Mouse (Mus musculus) stomach, embryonic 14.5 days (tissue): ENCODE results near the gene E2f2. TPM values are rescaled to one million over a fixed set of nuclear protein-coding genes. Genes with fewer than 3 reads are reported as not detected.

ENCODE experiments used
- ATAC-seq: fragments of 200-750 bp; cut with Nextera tagmentation; 2 replicates; pipeline ENCODE4 v1.8.0; 2017; ENCODE audit warnings: low read depth, moderate TSS enrichment; ENCODE audit not compliant: insufficient number of reproducible peaks, insufficient read depth, low FRiP score
- H3K27ac ChIP-seq: fragments of 300-500 bp; sonication (generic); 2 replicates; pipeline ENCODE4 v1.5.1; 2014; ENCODE audit warnings: mild to moderate bottlenecking, low read length, moderate library complexity, mixed read lengths
- H3K27me3 ChIP-seq: fragments of 300-500 bp; sonication (generic); 2 replicates; pipeline ENCODE4 v1.6.1; 2014; ENCODE audit warnings: low read length, control low read depth, mixed read lengths; ENCODE audit not compliant: control insufficient read depth, insufficient read depth
- H3K36me3 ChIP-seq: fragments of 300-500 bp; sonication (generic); 2 replicates; pipeline ENCODE4 v1.6.1; 2014; ENCODE audit warnings: mild to moderate bottlenecking, control low read depth, low read length, moderate library complexity, mixed read lengths; ENCODE audit not compliant: control insufficient read depth, insufficient read depth
- H3K4me1 ChIP-seq: fragments of 300-500 bp; sonication (generic); 2 replicates; pipeline ENCODE4 v1.6.1; 2014; ENCODE audit warnings: low read length, control low read depth, mixed read lengths; ENCODE audit not compliant: control insufficient read depth, insufficient read depth
- H3K4me2 ChIP-seq: fragments of 300-500 bp; sonication (generic); replicated peaks from 2 replicates; pipeline ENCODE4 v1.6.1; 2014; ENCODE audit warnings: low read depth, low read length, control low read depth
- H3K4me3 ChIP-seq: fragments of 300-500 bp; sonication (generic); 2 replicates; pipeline ENCODE4 v1.5.1; 2014; ENCODE audit warnings: low read depth, low read length, control low read depth
- H3K9ac ChIP-seq: fragments of 300-500 bp; sonication (generic); replicated peaks from 2 replicates; pipeline ENCODE4 v1.6.1; 2014; ENCODE audit warnings: low read depth, mild to moderate bottlenecking, control low read depth, low read length, moderate library complexity, mixed read lengths
- H3K9me3 ChIP-seq: fragments of 300-500 bp; sonication (generic); 2 replicates; pipeline ENCODE4 v1.6.1; 2016; ENCODE audit warnings: low read depth, low read length, control low read depth; ENCODE audit not compliant: control insufficient read depth
- WGBS: fragments of 180-500 bp; shearing (Covaris S2); extraction: QIAGEN DNeasy Blood & Tissue Kit; methylation state at CpG from one replicate; pipeline ENCODE4 v1.1.7; 2014; 5-methylcytosine and 5-hydroxymethylcytosine counted together
- polyA plus RNA-seq: library from polyadenylated mRNA; unstranded; fragments of >200 nt; fragmentation: Nextera tagmentation; extraction: Ambion mirVana; gene quantifications from 2 replicates; pipeline ENCODE4 v1.2.1, GENCODE M21; 2014

Gene E2f2
- polyA plus RNA-seq, 1 experiment from 2014 or later: 3.5 TPM

DNA sequence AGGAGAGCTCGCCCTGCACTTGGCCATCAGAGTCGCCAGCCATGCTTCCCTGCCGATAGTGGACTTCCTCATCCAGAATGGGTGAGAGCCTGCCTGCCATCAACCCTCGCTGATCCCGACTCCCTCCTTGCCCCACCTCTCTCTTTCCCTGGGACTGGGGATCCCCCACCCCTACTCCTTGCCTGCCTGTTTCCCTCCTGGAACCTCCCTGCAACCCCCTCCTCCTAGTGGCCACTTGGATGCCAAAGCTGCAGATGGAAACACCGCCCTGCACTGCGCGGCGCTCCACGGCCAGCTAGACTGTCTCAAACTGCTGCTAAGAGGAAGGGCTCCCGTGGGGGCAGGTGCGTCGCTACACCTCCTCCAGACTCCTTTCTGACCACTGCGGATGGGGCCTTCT lies 67.9 kb downstream of the E2f2 start:
- Histone ChIP-seq H3K9me3 (no peaks in the 10 kb centered on the region), H3K4me1 (no peaks in the 10 kb centered on the region)
- ATAC-seq: no peak

DNA sequence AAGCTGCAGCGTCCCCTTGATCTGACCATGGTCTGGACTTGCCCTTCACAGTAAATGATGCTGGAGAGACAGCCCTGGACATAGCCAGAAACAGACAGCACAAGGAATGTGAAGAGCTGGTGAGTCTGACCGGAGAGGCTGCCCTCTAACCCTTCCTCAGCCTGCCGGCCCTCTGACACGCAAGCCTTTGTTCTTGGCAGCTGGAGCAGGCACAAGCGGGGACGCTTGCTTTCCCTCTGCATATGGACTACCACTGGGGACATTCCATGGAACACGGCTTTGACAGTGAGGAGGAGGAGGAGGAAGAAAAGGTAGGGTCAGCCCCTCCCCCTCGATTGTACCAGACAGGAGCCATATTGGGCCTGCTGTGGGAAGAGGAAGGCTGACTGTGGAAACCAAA lies 68.8 kb downstream of the E2f2 start:
- Histone ChIP-seq H3K9ac (no peak overlapping the region), H3K9me3 (no peaks in the 10 kb centered on the region), H3K36me3 (peaks cover 2% of the 10 kb centered on the region; the same call in 1 of the 2 replicates), H3K4me1 (no peaks in the 10 kb centered on the region), H3K4me2 (no peak overlapping the region), H3K27me3 (0 out of 2 replicates have a peak, but pooled peaks cover 3% of the 10 kb centered on the region), H3K4me3 (no peak overlapping the region), H3K27ac (no peak overlapping the region)
- ATAC-seq: no peak
- WGBS: 62% methylated on average over 8 of the region's 8 CpGs

More for the DNA sequence above, 67.9 kb downstream of the E2f2 start:
- no peak overlapping the region for H3K4me2 ChIP-seq
- no peak overlapping the region for H3K9ac ChIP-seq
- H3K27ac ChIP-seq: no peak overlapping the region
- H3K36me3 ChIP-seq: peaks cover 2% of the 10 kb centered on the region; the same call in 1 of the 2 replicates
- WGBS: 74% methylated on average over 14 of the region's 14 CpGs
- no peak overlapping the region for H3K4me3 ChIP-seq
- 0 out of 2 replicates have a peak, but pooled peaks cover 3% of the 10 kb centered on the region for H3K27me3 ChIP-seq

DNA sequence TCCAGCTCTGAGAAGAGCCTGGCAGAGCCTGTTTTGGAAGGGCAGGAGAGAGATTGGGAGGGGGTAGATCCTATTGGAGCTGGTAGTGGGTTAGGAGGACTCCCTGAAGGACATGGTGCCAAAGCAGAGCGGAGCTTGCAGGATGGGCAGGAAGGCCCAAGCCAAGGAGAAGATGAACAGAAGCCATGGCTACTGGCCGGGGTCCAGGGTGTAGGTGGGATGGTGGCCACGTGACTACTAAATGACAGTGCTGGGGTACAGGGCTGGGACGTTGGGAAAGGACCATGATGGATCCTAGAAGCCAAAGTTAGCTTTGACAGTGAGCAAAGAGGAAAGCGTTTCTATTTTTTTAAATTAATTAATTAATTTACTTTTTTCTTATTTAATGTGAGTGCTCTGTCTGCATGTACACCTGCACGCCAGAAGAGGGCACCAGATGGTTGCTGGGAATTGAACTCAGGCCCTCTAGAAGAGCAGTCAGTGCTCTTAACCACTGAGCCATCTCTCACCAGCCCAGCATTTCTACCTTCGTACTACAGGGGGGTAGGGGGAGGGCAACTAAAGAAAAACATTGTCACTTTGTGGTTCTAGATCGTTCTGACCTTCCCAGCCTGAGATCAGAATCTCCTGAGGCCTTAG lies 70.0 kb downstream of the E2f2 start:
- Histone ChIP-seq H3K9me3 (no peaks in the 10 kb centered on the region), H3K27me3 (0 out of 2 replicates have a peak, but pooled peaks cover 10% of the 10 kb centered on the region), H3K4me3 (no peak overlapping the region), H3K27ac (no peak overlapping the region), H3K9ac (no peak overlapping the region), H3K36me3 (peaks cover 2% of the 10 kb centered on the region; the same call in 1 of the 2 replicates), H3K4me1 (peaks cover 12% of the 10 kb centered on the region), H3K4me2 (no peak overlapping the region)
- WGBS: 47% methylated on average over 8 of the region's 8 CpGs
- ATAC-seq: no peak

DNA sequence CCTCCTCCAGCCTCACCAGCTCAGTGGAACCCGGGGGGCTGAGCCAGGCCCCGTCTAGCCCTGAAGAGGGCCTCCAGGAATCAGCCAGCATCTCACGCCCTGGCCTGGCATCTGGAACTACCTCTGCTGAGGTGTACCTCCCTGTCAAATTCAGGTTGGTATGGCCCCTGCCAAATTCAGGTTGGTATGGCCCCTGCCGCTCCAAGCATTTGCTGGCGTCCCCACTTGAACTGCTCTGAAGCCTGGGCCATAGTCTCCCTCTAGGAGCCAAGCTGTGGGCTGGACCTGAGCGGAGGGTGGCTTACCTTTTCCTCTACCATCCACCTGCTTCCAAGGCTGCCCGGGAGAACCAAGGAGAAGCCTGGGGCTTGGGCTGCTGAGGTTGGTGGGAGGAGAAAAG lies 70.5 kb downstream of the E2f2 start:
- no peak overlapping the region for H3K27ac ChIP-seq
- no peak overlapping the region for H3K4me3 ChIP-seq
- H3K36me3 ChIP-seq: peaks cover 2% of the 10 kb centered on the region; the same call in 1 of the 2 replicates
- 0 out of 2 replicates have a peak, but pooled peaks cover 11% of the 10 kb centered on the region for H3K27me3 ChIP-seq
- no peak overlapping the region for H3K9ac ChIP-seq
- peaks cover 17% of the 10 kb centered on the region for H3K4me1 ChIP-seq
- no peaks in the 10 kb centered on the region for H3K9me3 ChIP-seq
- 85% methylated on average over 7 of the region's 7 CpGs for WGBS
- H3K4me2 ChIP-seq: no peak overlapping the region
- no peak for ATAC-seq

DNA sequence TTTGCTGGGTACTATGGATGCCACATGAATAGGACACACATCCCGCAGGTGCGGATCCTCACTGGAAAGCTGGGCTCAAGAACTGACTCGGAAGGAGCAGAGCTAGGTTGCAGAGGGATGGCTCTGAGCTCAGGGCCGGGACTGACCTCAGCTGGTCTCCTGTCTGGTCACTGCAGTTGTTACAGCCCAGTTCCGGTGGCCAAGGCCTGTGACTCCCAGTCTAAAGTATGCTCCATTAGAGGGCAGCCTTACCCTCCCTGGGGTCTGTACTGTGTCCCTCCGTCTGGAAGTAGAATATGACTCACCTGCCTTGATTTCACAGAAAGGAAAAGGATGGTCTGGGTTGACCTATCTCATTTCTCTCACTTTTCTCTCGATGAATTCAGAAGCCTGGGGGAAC lies 72.0 kb downstream of the E2f2 start:
- Histone ChIP-seq H3K9ac (no peak overlapping the region), H3K36me3 (peaks cover 2% of the 10 kb centered on the region; the same call in 1 of the 2 replicates), H3K27ac (no peak overlapping the region), H3K27me3 (0 out of 2 replicates have a peak, but pooled peaks cover 11% of the 10 kb centered on the region), H3K4me2 (no peak overlapping the region), H3K4me3 (no peak overlapping the region), H3K9me3 (no peaks in the 10 kb centered on the region), H3K4me1 (peaks cover 32% of the 10 kb centered on the region)
- WGBS: 69% methylated on average over 7 of the region's 7 CpGs
- no peak for ATAC-seq

Other genes with a start within 250 kb of the E2f2 start
- 85.5 and 87.7 TPM in 2 replicates for gene Hmgcl, start 225.9 kb upstream of the E2f2 start, polyA plus RNA-seq
- gene Gale, start 208.7 kb upstream of the E2f2 start, polyA plus RNA-seq: 47.7 and 48.1 TPM in 2 replicates
- 101 and 104 TPM in 2 replicates for gene Lypla2, start 199.8 kb upstream of the E2f2 start, polyA plus RNA-seq
- gene Pithd1, start 185.1 kb upstream of the E2f2 start, polyA plus RNA-seq: 45.9 and 46.6 TPM in 2 replicates
- 39.8 and 43.9 TPM in 2 replicates for gene Eloa, start 150.6 kb upstream of the E2f2 start, polyA plus RNA-seq
- gene Rpl11, start 119.0 kb upstream of the E2f2 start, polyA plus RNA-seq: 506 and 533 TPM in 2 replicates
- 384 and 404 TPM in 2 replicates for gene Id3, start 28.9 kb upstream of the E2f2 start, polyA plus RNA-seq
- 5.1 and 5.6 TPM in 2 replicates for gene Asap3, start 34.0 kb downstream of the E2f2 start, polyA plus RNA-seq
- gene Tcea3, start 75.3 kb downstream of the E2f2 start, polyA plus RNA-seq: 19.7 and 19.8 TPM in 2 replicates
- 24.7 and 25.1 TPM in 2 replicates for gene Zfp46, start 112.3 kb downstream of the E2f2 start, polyA plus RNA-seq
- gene Hnrnpr, start 138.5 kb downstream of the E2f2 start, polyA plus RNA-seq: 157 and 164 TPM in 2 replicates